Mouse (Mus musculus): ENCODE measurements around the gene 5730596B20Rik. TPM values are rescaled to one million over a fixed set of nuclear protein-coding genes. Genes with fewer than 3 reads are reported as not detected.

5730596B20Rik gene
- not detected for total RNA-seq (2023)

DNA sequence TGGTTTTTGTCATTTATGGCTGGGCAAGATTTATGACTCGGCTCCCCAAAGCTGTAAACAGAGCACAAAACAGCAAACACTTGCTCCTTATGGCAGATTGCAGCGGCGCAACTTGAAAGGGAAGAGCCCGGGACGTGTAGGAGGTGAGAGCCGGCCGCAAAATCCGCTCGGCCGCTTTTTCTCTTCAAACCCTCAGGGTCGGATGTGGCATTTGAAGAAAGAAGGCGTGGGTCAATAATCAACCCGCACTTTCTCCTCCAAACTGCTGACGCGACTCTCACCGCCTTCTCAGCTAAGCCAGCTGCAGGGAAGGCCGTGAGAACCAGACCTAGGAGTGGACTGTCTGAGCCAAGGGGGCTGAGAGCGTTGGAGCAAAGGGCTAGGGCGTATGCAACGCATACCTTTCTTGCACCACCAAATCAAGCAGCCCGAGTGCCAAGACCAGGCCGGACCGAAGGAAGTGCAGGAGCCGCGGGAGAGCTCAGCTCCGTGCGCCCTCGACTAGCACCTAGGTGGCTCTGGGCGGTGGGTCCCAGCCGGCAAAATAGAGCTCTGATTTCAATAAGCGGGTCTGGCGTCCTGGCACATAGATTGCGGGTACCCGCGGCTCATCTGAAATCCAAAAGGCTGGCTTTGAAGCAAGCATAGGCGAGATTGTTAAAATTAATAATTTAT is at the start of gene 5730596B20Rik:
5730596B20Rik (plus strand) TSS at position 438 of the 675 bp plus-strand sequence.

DNA sequence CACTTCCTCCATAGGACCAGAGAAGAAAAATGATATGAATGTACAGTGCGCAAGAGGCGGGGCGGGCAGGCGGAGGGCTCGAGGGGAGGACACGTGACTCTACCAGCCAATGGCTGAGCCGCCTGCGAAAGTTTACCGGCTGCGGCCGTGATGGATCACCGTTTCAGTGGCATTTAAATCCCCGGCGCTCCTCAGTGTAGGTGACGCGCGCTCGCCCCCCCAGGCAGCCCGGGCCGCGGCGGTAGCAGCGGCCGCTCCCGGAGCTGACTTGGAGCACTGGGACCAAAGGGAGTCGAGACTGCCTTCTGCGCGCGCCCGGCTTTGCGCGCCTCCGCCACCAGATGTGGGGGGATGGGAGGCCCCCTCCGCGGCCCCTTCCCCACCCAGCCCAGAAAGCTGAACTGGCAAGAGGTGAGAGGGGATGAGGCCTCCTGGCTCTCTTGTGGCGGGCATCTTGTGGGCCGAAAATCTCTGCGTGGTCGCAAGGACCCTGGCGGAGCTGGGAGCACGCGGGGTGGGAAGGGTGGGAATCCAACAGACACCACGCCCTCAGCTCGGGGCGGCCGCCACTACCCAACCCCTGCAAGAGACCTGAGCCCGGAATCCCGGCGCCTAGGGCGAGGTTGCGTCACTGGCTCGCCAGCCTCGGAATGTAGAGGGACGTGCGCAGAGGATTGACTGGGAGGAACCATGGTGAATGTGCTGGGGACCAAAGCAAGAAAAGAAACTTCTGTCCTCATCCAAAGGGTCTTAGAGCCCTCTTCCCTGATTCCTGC is 18.8 kb upstream of the 5730596B20Rik start, which contains the start of gene Hoxa1:
Hoxa1 (minus strand) TSS at position 42 of the 776 bp plus-strand sequence.

DNA sequence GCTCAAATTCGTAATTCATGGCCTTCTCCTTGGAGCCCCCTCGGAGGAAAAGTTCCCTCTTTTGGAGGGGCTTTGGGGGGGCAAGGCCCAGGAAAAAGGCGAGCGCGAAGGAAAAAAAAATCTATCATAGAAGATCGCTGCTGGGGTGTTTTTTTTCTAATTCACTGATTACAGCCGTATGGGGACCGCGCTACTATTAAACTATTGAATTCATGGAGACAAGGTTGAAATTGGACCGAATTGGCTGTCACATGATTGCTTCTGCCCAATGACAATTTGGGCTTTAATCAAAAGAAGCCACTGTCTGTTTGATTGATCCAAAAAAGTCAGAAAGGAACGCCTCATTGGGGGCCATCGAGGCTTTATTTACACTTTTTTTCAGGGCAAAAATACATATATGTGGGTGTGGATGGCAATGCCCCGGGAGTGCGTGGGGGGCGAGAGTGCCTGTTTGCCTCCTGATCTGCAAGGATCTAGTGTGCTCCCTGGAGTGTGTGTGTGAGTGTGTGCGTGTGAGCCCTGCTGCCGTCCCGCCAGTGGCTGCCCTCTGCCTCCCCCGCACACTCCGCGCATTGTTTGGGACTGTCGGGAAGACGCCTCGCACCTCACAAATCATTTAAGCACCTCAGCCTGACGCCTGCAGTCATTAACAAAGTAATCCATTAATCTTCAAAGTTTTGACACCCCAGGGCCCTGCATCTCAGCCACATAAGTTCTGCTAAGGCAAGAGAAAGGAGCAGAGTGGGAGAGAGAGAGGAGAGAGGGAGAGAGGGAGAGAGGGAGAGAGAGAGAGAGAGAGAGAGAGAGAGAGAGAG is 12.5 kb upstream of the 5730596B20Rik start, which contains the start of gene Hoxa2:
Hoxa2 (minus strand) TSS at position 206 of the 815 bp plus-strand sequence.

DNA sequence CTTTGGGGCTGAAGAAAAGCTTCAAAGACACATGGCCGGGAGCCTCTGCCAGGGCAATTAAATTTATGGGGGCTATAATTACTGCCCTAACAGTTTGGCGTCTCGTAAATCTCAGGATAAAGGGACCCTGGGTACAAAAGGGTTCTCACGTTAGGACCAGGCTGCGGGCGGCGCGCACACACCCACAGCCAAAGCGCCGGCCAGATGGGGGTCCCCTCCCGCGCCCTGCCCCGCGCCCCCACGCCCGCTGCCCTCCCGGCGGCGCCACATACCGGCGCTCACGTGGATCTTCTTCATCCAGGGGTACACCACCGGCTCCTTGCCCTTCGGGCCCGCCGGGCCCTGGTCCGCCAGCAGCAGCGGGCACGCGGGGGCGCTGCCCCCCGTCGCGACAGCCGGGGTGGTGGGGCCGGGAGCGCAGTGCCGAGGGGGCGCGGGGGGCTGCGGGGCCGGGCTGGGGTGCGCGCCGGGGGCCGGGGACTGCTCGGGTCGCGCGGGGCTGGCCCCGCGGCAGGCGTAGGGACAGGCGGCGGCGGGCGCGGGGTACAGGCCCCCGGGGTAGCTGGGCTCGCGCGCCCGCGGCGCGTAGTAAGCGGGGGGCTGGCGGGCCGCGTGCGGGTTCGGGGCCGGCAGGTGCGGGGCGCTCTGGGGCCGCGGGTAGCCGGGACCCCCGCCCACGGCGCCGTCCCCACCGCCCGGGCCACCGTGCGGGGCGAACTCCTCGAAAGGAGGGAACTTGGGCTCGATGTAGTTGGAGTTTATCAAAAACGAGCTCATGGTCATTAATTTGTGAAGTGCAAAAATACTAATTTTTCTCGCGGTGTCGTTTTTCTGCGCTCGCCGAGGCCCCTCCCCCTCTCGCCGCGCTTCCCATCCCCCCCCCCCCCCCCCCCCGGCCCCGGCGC is 13.9 kb downstream of the 5730596B20Rik start, which contains the start of gene Hoxa4:
Hoxa4 (minus strand) TSS at position 848 of the 905 bp plus-strand sequence.

DNA sequence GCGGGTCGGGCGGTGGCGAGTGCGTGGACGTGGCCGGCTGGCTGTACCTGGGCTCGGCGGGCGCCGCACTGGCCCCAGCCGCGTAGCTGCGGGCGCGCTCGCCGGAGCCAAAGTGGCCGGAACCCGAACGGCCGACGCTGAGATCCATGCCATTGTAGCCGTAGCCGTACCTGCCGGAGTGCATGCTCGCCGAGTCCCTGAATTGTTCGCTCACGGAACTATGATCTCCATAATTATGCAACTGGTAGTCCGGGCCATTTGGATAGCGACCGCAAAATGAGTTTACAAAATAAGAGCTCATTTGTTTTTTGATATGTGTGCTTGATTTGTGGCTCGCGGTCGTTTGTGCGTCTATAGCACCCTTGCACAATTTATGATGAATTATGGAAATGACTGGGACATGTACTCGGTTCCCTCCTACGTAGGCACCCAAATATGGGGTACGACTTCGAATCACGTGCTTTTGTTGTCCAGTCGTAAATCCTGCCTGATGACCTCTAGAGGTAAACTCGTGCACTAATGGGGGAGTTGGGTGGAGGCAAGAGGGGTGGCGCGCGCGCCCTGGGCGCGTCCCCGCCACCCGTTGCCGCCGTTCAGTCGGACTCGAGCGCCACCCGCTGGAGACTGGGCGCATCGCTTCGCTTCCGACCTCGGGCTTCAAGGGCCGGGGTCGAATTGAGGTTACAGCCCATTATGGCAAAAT is 26.9 kb downstream of the 5730596B20Rik start, which contains the start of gene Hoxa5:
Hoxa5 (minus strand) TSS at position 538 of the 703 bp plus-strand sequence.

DNA sequence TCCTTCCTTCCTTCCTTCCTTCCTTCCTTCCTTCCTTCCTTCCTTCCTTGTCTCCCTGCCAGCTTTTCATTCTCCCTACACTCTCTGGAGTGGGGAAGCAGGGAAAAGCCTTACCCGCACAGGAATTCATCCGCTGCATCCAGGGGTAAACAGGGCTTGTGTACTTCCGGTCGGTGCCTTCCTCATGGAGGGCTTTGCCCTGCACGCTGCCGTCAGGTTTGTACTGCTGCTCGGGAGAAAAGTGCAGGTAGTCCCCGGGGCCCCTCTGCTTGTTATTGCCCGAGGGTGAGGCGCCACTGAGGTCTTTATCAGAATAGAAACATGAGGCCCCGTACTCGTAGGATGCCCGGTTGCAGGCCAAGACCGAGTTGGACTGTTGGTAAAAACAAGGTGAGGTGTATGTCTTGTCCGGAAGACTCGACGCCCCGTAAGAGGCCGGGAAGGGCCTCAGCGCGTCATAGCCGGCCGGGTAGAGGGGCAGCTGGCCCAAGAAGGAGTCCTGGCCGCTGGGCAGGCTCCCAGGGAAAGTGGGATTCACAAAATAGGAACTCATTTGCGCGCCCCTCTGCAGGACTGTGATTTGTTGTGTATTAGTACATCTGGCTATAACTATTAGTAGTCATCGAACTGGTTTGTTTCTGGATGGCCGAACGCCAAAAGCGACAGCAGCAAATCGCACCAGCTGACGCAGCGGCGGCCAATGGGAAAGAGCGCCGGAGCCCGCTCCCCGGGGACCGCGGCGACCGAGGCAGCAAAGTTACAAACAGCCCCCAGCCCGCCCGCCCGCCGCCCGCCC is 31.0 kb downstream of the 5730596B20Rik start, which contains the start of gene Hoxa6:
Hoxa6 (minus strand) TSS at position 651 of the 796 bp plus-strand sequence.

DNA sequence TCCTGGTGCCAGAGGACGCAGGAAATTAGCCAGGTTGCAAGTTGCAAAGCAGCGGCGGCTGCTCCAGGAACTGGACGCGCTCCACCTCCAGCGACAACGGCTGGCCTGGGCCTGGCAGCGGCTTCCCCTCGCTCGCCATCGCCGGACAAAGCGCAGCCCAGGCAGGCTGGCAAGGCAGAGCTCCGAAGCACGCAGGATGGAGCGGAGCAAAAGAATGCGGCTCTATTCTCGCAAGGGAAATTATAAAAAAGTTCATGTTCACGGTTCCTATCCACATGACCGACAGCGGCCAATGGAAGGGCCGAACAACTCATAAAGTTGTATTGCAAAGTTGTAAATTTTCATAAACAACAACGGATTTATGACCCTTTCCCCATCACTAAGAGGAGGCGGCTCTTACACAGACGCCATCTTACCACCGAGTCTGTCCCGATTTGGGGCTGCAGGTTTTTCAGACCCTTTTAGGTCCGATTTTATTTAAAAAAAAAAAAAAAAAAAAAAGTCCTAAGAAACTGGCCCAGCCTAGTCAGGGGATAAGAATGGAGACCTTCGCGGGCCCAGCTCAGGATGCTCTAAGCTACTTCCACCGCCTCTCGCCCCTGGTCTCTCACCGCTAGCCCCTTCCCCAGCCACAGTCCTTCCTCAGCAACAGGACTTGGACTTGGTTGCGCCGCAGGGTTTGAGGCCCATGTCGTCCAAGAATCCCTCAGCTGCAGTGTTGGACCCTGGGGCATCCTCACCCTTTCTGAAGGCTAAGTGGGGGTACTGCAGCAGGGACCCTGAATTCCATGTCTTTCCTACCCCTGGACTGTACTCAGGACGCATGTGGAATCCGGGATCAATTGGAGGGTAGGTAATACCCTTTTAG is 36.1 kb downstream of the 5730596B20Rik start, which contains the start of the genes Hoxa3 and Gm28308:
Hoxa3 (minus strand) TSS at position 218 of the 868 bp plus-strand sequence.
Gm28308 (minus strand) TSS at position 221 of the 868 bp plus-strand sequence.

GRCm38 (mm10) chr6:52221337-52221992 is 44.2 kb downstream of the 5730596B20Rik start, which contains the start of gene Hoxa7:
Gene Hoxa7, minus strand, starts transcription at chr6:52221854.

Other genes starting within 250 kb of the 5730596B20Rik start
- gene Skap2, start 164.9 kb upstream of the 5730596B20Rik start, total RNA-seq (2023): 10.0 TPM
- not detected for gene Hoxa1, start 19.2 kb upstream of the 5730596B20Rik start, total RNA-seq (2023)
- gene Hoxa2, start 12.7 kb upstream of the 5730596B20Rik start, total RNA-seq (2023): not detected
- 0.59 TPM for gene Hoxa4, start 14.3 kb downstream of the 5730596B20Rik start, total RNA-seq (2023)
- gene Hoxa5, start 27.1 kb downstream of the 5730596B20Rik start, total RNA-seq (2023): 0.30 TPM
- gene Hoxa6, start 31.2 kb downstream of the 5730596B20Rik start, total RNA-seq (2023): not detected
- gene Hoxa3, start 35.8 kb downstream of the 5730596B20Rik start, total RNA-seq (2023): not detected
- not detected for gene Gm28308, start 35.8 kb downstream of the 5730596B20Rik start, total RNA-seq (2023)
- gene Hoxa7, start 44.4 kb downstream of the 5730596B20Rik start, total RNA-seq (2023): not detected
- gene Hoxa9, start 53.6 kb downstream of the 5730596B20Rik start, total RNA-seq (2023): not detected
- 0.21 TPM for gene Hoxa10, start 63.4 kb downstream of the 5730596B20Rik start, total RNA-seq (2023)
- not detected for gene Hoxa11, start 68.3 kb downstream of the 5730596B20Rik start, total RNA-seq (2023)
- not detected for gene Hoxa13, start 83.4 kb downstream of the 5730596B20Rik start, total RNA-seq (2023)
- gene Evx1, start 136.0 kb downstream of the 5730596B20Rik start, total RNA-seq (2023): 1.1 TPM